Mouse (Mus musculus) forebrain, embryonic 11.5 days (tissue): Measurements from ENCODE around the gene Bid. TPM values are rescaled to one million over a fixed set of nuclear protein-coding genes. Genes with fewer than 3 reads are reported as not detected.

ENCODE experiments used
- polyA plus RNA-seq: library from polyadenylated mRNA; unstranded; fragments of >200 nt; fragmentation: Nextera tagmentation; extraction: Ambion mirVana; gene quantifications from 2 replicates; pipeline ENCODE4 v1.2.1, GENCODE M21; 2014

The Bid gene
- polyA plus RNA-seq, 1 experiment from 2014 or later = 15.0 TPM

Other genes with a start within 250 kb of the Bid start
- 0.45 and 0.47 TPM in 2 replicates for gene Slc25a18, start 143.3 kb downstream of the Bid start, polyA plus RNA-seq
- gene Atp6v1e1, start 94.1 kb downstream of the Bid start, polyA plus RNA-seq = 129 TPM in 2 replicates
- 46.4 and 49.8 TPM in 2 replicates for gene Bcl2l13, start 80.6 kb downstream of the Bid start, polyA plus RNA-seq
- gene Mical3, start 214.1 kb upstream of the Bid start, polyA plus RNA-seq = 15.7 and 18.0 TPM in 2 replicates